Mouse (Mus musculus): ENCODE measurements at regions not wholly inside any gene's neighbourhood (a gene's known extent, or its start where the extent isn't known, plus 50 kb on each side); places are given as distances from the start of the nearest gene placed in this dataset.

- DNase-seq (ENCODE audit: low read depth, low spot score), result no peak
Measured at GRCm38 (mm10) chr7:129914871-129915270, 323.2 kb downstream of the Wdr11 start.

GRCm38 (mm10) chr7:129918240-129919200 is 326.9 kb downstream of the Wdr11 start:
- no peak for DNase-seq (ENCODE audit: low read depth, low spot score)

- DNase-seq (ENCODE audit: low read depth, low spot score), result no peak
Measured at GRCm38 (mm10) chr7:129922291-129922690, 330.6 kb downstream of the Wdr11 start.

DNA sequence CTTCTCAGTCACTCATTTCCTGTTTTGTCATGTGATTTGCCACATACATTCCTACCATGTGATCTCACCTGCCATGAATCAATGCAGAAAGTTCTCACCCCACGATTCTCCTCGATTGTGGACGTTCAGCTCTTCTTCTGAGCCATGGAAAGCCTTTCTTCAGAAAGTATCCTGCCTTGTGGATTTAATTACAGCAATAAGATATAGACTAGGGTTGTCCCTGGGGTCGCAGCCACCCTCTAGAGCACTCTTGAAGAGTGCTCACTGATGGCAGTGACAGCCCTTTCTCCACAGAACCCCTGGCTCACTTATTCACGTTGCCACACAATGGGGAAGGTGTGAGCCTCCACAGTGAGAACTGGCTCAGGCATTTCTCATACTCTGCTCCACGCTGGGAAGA is 345.1 kb downstream of the Wdr11 start:
- no peak for DNase-seq (ENCODE audit: low read depth, low spot score)

GRCm38 (mm10) chr7:129937715-129938114 is 346.1 kb downstream of the Wdr11 start:
- no peak for DNase-seq (ENCODE audit: low read depth, low spot score)

DNA sequence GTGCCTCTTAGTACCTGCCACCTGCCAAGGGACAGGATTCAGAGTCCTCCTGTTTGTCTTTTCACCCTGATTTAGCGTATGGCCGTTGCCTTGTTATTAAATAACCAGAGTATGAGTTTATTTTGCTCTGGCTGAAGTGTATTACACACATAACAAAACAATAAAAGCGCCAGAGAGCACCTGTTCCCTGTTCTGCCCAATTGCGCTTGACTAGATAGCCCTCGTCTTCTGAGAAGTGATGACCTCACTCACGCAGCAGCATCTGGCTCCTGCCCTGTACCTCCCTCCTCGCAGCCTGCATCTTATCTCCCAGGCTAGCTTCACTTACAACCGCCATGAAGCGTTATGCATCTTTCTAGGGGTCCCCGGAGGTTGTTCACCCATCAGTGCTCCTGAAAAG is 346.5 kb downstream of the Wdr11 start:
- DNase-seq (ENCODE audit: low read depth, low spot score), result no peak

DNA sequence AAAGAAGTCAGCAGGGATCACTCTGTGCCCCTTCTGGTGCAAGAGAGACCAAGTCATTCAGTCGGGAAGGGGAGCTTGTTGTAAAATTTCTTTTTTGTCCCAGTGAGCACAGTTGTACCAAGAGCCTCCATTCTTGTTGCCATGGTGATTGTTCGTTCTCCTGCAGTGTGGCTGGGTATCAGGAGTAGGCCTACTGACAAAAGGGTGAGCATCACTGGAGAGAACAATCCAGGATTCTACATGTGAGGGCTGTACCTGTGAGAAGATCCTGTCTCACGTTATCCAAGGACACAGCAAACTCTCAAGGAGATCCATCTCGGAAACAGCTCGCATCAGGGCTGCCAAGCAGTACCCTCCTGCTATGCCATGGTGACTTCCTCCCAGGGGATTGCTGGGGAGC is 347.6 kb downstream of the Wdr11 start:
- no peak for DNase-seq (ENCODE audit: low read depth, low spot score)

DNA sequence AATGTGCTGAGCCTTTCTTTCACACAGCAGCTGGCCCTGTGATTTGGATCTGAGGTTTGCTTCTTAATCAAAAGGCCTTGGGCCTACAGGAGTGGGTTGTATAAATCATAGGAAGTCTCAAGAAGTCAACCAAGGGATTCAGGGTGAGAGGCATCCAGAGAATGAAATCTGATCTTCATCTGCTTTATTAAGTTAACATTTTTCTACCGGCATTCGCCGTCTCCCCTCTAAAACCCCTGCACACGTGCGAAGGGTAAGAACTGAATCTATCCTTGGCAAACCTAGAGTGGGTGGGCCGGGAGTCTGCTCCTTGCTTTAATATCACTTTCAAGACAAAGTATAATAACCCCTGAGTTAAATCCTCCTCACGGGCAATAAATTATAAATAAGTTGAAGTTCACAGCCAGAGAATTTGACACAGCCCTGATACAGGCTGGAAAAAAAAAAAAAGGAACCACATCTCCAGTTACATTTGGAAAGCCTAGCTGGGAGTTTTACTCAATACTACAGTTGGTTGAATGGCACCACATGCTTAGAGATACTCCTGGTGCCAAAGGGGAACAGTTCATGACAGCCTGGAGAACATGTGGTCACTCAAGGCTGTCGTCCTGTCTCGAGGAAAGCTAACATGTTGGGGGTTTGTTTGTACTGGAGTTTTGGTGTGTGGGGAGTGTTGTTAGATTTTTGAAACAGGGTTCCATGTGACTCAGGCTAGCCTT is 349.8 kb downstream of the Wdr11 start:
- DNase-seq (ENCODE audit: low read depth, low spot score), result no peak

DNA sequence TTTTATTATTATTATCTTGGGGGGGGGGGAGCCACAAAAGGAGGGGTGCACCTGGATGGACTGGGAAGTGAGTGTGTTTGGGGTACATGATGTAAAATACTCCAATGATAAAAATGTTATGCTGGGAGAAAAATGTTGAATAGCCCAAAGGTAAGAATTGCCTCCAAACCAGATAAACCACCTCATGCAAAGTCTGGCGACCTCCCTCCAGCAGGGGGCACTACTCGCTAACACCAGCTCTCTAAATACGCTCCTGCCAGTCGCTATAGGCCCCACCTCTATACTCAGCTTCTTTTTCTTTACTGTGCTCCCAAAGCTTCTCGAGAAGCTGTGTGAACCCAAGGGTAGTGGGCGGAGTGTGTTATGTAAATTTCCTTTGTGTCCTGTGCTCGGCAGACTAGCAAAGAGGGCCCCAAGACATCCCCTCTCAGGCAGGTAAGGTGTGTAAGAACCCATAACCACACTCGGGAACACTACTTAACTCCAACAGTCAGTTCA is 357.0 kb downstream of the Wdr11 start:
- no peak for DNase-seq (ENCODE audit: low read depth, low spot score)

DNA sequence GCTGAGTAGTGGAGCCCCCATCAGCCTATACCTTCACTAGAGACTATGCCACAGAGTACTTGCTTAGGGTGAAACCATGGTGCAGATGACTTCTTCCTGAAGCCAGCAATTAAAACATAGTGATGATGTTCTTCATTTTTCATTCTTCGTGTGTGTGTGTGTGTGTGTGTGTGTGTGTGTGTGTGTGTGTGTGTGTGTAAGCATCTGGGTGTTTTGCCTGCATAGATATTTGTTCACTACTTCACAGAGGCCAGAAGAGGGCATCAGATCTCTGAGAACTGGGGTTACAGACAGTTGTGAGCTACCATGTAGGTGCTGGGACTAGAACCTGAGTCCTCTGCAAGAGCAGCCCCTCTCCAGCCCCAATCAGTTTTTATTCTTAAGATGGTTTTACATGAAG is 358.8 kb downstream of the Wdr11 start:
- DNase-seq (ENCODE audit: low read depth, low spot score), result no peak

- DNase-seq (ENCODE audit: low read depth, low spot score), result no peak
Measured at GRCm38 (mm10) chr7:129958379-129958778, 366.7 kb downstream of the Wdr11 start.

DNA sequence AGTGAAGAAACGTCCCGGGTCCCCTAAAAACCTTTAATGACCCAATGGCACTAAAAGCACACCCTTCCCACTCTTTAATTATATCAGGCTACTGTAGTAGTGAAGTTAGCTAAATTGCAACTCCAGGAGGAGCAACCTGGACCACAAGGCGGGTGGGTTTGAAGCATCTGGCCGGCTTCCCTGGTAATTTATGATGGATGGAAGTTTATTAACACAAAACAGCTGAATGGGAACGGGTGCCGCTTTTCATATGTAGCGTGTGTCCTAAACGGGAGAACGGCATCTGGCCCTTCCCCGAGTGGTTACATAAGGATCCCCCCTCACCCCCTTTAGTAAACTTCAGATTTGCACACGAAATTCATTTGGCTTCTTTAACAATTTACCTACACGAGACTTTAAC is 370.9 kb downstream of the Wdr11 start:
- no peak for DNase-seq (ENCODE audit: low read depth, low spot score)

GRCm38 (mm10) chr7:129964192-129964591 is 372.5 kb downstream of the Wdr11 start:
- no peak for DNase-seq (ENCODE audit: low read depth, low spot score)

GRCm38 (mm10) chr7:129965281-129966051 is 373.8 kb downstream of the Wdr11 start:
- no peak for DNase-seq (ENCODE audit: low read depth, low spot score)

- DNase-seq (ENCODE audit: low read depth, low spot score), result no peak
Measured at GRCm38 (mm10) chr7:129966771-129967170, 375.1 kb downstream of the Wdr11 start.

- no peak for DNase-seq (ENCODE audit: low read depth, low spot score)
Measured at GRCm38 (mm10) chr7:129970201-129970600, 378.5 kb downstream of the Wdr11 start.

DNA sequence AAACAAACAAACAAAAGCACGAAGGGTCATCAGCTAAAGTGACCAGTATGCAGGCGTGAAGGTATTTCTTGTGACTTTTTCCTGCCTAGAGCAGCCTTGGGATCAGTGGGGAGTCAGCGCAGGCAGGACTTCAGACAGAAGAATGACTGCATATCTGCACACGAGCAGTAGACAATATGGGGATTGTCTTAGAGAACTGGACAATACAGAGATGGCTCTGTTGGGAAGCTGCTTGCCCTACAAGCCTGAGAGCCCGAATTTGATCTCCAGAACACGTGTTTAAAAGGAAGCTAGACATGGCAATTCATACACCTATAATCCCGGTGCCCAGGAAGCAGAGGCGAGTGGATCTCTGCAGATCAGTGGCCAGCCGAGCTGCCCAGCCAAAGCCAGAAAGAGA is 382.5 kb downstream of the Wdr11 start:
- no peak for DNase-seq (ENCODE audit: low read depth, low spot score)

DNA sequence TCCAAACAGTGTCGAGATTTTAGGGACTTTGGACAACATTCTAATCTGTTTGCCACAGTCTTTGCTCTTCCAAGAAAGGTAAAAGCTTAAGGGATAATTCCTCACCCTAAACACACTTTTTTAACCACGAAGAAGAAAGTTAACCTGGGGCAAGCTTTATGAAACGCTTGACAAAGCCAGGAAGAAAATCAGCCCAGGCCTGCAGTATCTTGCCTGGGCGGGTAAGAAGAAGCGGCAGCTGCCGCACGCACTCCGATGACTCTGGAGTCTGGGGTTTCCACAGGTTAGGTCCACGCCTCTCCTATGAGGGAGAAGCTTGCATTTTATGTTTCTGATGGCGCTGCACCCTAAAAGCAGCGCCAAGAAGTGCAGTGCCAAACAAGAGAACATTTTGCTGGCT is 383.2 kb downstream of the Wdr11 start:
- DNase-seq (ENCODE audit: low read depth, low spot score), result no peak

- no peak for DNase-seq (ENCODE audit: low read depth, low spot score)
Measured at GRCm38 (mm10) chr7:129975781-129976514, 384.3 kb downstream of the Wdr11 start.

- no peak for DNase-seq (ENCODE audit: low read depth, low spot score)
Measured at GRCm38 (mm10) chr7:129978576-129978975, 386.9 kb downstream of the Wdr11 start.

DNA sequence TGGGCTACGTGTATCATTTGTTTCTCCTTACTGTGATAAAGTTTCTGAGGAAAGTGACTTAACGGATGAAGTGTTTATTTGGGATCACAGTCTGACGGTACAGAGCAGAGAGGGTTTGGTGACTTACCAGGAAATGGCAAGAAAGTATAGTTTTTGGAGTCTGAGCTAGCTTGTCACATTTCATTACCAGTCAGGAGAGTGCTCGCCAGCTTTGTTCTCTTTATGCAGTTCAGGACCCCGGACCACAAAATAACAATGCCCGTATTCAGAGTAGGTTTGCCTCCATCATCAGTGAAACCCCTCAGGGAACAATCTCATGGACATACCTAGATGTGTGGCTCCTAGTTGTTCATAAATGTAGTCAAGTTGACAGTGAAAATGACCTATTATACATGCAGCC is 387.7 kb downstream of the Wdr11 start:
- DNase-seq (ENCODE audit: low read depth, low spot score), result no peak

Measured in CD4-positive, CD25-positive, alpha-beta regulatory T cell, adult 2 months (primary cell).